Mouse (Mus musculus) bone marrow macrophage, adult 2 months (primary cell): Measurements from ENCODE around the gene Hivep3. TPM values are rescaled to one million over a fixed set of nuclear protein-coding genes. Genes with fewer than 3 reads are reported as not detected.
A peak's percentile ranks its signal among the peaks of the same experiment; 100 is the strongest.

Experiments used
- H3K27ac ChIP-seq: 2 replicates; pipeline ENCODE4 v1.5.1; 2012; ENCODE audit warnings: low read depth, low read length; ENCODE audit not compliant: insufficient read depth
- H3K4me1 ChIP-seq: 2 replicates; pipeline ENCODE4 v1.6.1; 2012; ENCODE audit warnings: low read length; ENCODE audit not compliant: control insufficient read depth, insufficient read depth
- H3K4me3 ChIP-seq: 2 replicates; pipeline ENCODE4 v1.5.1; 2012; ENCODE audit warnings: mild to moderate bottlenecking, low read length, moderate library complexity; ENCODE audit not compliant: insufficient read depth
- CTCF ChIP-seq: IDR thresholded peaks from 2 replicates; pipeline ENCODE4 v1.5.1; 2012; ENCODE audit warnings: low read depth, mild to moderate bottlenecking, low read length, moderate library complexity
- POLR2A ChIP-seq: IDR thresholded peaks from 2 replicates; pipeline ENCODE4 v1.6.1; 2012; ENCODE audit warnings: mild to moderate bottlenecking, low read depth, low read length, borderline replicate concordance
- polyA plus RNA-seq: library from polyadenylated mRNA; stranded (reverse); fragments of >200 nt; gene quantifications from 2 replicates; pipeline ENCODE4 v1.2.4, GENCODE M21; 2012; ENCODE audit not compliant: missing spikeins, insufficient read depth, insufficient read length

Gene Hivep3
- polyA plus RNA-seq, 1 experiment = 19.8 TPM

DNA sequence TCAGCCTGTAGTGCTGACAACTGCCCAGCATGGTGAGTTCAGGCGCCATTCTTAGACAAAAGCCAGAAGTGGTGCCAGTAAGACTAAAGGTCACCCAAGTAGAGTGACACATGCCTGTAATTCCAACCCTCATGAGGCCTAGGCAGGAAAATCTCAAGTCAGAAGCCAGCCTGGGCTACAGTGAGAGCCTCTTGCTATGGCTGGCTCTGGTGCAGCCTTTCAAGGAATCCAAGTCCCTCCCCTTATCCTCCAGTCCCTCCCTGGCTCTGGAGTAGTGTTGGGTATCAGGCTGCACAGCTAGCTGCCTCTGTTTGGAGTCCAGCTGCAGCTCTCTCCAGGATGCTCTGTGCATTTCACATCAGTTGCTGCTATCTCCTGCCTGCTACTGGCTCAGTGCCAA is 408.2 kb downstream of the Hivep3 start:
- TF ChIP-seq CTCF (no peak), POLR2A (no peak)
- Histone ChIP-seq H3K4me1 (no peaks in the 10 kb centered on the region), H3K27ac (no peak overlapping the region), H3K4me3 (no peak overlapping the region)

DNA sequence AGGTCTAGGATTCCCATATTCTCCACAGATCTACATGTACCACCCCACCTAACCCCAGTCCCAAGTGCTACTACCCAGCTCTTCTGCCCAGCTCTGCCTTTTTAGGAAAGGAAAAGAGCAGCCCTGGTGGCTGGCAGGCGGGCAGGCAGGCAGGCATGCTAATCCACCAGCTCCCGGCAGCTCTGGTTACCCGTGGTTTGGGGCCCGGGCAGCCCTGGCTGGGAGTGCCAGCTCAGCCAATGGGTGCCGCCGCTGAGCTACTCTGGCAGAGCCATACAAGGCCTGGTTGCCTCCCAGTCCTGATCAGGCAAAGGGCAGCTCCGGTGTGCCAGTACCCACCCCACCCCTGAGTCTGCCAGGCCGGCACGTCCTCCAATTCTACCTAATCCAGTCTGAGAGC is 409.3 kb downstream of the Hivep3 start:
- Histone ChIP-seq H3K27ac (no peak overlapping the region), H3K4me1 (no peaks in the 10 kb centered on the region), H3K4me3 (no peak overlapping the region)
- TF ChIP-seq CTCF (no peak), POLR2A (no peak)

DNA sequence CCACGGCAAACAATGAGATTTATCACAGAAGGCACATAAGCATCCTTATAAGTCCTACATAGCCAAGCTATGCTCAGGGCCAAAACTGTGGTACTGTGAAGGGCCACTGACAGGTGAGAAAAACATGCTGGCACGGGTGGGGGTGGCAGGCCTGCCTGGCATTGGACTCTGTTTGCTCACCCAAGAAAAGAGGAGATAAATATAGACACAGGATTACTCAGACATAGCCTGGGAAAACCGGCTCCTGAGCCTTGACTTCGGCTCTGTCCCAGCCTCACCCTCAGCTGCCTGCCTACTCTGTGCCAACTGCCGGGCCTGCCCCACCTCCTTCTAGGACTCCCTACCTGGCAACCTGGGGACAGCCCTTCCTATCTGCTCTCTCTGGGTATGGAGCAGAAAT is 410.8 kb downstream of the Hivep3 start:
- TF ChIP-seq POLR2A (no peak), CTCF (no peak)

DNA sequence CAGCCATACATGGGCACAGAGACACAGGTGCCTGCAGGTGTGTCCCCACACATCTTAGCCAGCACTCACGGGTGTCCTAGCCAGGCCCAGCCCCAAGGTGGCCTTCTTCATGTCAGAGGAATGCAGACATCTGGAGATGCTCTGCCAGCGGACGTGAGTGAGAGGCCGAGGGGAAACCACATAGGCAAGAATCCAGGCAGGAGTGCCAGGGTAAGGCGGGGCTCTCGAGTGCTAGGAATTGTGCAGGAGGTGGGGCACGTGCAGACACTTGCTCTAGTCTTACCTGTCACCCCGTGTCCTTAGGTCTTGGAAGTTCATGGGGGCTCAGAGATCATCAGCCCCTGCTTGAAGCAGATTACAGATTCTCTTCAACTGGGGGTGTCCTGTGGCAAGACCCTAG is 412.3 kb downstream of the Hivep3 start:
- TF ChIP-seq POLR2A (no peak), CTCF (no peak)
- no peak overlapping the region for H3K4me3 ChIP-seq
- no peaks in the 10 kb centered on the region for H3K4me1 ChIP-seq
- no peak overlapping the region for H3K27ac ChIP-seq

More for the DNA sequence above, 410.8 kb downstream of the Hivep3 start:
- no peak overlapping the region for H3K27ac ChIP-seq
- no peaks in the 10 kb centered on the region for H3K4me1 ChIP-seq
- H3K4me3 ChIP-seq = no peak overlapping the region

DNA sequence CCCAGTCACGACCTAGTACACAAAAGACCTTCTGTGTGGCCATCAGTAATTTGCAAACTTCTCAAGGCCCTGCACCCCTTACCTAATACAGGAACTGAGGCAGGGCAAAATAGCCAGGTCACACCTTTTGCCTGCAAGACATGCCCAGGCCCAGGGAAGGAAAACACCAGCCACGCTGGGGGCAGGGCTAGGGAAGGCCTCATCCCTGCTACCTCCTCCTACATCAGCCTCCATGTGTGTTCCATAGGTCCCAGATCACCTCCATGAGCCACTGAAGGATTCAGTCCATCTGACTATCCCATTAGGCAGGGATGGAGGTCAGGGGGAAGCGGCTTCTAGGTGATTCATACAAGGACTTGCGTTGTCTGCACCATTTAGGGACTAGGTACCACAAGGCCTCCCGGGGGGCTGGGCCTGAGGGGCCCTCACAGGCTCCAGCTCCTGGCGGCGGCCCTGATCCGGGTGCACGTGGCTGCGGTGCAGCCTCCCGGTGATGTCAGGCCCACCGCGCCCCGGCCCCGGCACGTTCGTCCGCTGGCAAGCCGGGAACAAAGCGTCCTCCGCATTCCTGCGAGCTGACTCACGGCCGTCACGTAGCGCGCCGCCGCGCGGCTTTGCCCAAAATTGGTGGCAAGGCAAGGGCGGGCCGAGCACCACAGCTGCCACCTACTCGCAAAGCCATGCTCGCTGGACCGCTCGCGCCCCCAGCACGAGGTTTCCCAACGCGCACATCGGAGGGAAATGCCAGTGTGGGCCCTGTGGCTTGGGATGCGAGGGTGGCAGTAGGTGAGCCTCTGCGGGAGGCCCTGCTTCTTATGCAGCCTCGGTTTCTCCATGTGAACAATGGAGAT is 414.9 kb downstream of the Hivep3 start:
- TF ChIP-seq CTCF (no peak), POLR2A (no peak)
- no peaks in the 10 kb centered on the region for H3K4me1 ChIP-seq
- H3K27ac ChIP-seq = no peak overlapping the region
- H3K4me3 ChIP-seq = peak overlapping the region; percentile 24; the same call in 1 of the 2 replicates

DNA sequence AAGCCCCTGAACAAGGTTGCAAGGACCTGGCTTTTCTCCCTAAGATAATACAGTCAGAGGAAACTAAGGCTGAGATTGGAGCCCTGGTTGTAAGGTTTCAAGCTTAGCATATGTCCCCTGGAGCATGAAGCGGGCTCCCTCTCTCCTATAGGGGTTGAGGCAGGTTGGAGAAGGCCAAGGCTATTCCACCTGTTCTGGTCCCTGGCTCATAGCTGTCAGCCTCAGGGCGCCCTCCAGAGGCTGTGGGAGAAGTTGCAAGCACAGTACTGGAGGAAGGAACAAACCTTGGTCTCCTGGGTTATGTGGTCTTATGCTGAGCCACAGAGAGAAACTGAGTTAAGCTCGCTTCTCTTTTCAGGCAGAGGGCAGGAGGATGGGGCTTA is 415.5 kb downstream of the Hivep3 start:
- TF ChIP-seq POLR2A (no peak), CTCF (peak; percentile 36; the same call in 1 of the 2 replicates)
- no peak overlapping the region for H3K4me3 ChIP-seq
- H3K27ac ChIP-seq = no peak overlapping the region

DNA sequence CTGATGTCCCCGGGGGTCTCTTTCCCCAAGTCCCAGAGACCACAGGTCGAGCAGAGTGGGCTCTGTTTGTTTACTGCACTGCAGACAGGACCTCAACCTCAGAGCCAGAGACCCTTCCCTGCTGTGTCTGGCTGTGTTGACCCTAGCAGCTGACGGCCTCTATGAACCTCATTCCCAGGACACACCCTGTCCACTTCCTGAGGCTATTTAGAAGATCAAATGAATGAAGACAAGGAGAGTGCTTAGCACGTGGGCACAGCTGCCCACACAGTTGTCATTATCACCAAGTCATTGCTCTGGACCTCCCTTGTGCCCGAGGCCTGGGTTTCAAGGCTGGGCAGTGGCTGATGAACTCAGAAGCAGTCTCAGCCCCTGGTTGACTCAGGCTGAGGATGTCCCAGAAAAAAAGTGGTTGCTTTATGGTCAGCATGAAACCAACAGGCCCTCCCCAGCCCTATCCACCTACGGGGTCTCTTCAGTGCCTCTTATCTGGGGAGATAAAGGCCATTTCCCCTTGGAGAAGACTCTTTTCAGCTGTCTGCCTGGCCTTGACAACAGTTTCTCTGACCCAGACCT is 416.8 kb downstream of the Hivep3 start:
- Histone ChIP-seq H3K4me1 (no peaks in the 10 kb centered on the region), H3K4me3 (no peak overlapping the region), H3K27ac (no peak overlapping the region)
- TF ChIP-seq CTCF = no peak
- no peak for TF ChIP-seq POLR2A

More for the DNA sequence above, 415.5 kb downstream of the Hivep3 start:
- H3K4me1 ChIP-seq = no peaks in the 10 kb centered on the region

DNA sequence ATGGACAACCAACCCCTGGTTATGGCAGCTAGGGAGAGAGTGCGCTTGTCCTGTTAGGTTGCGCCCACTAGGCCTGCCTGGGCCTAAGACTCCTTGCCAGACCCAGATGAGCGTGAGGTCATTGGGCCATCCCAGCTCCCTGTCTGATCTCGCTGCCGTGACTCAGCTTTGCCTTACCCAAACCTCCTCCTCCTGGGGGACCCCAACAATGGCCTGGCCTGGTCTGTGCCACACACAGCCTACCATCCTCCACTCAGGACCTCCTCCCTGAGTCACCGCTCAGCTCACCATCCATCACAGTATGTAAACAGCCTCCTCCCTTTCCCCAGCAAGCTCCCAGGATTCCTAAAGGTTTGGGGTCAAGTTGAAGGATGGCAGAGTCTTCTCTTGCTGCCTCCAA is 418.3 kb downstream of the Hivep3 start:
- Histone ChIP-seq H3K27ac (no peak overlapping the region), H3K4me1 (no peaks in the 10 kb centered on the region), H3K4me3 (no peak overlapping the region)
- TF ChIP-seq CTCF = no peak
- TF ChIP-seq POLR2A = no peak

DNA sequence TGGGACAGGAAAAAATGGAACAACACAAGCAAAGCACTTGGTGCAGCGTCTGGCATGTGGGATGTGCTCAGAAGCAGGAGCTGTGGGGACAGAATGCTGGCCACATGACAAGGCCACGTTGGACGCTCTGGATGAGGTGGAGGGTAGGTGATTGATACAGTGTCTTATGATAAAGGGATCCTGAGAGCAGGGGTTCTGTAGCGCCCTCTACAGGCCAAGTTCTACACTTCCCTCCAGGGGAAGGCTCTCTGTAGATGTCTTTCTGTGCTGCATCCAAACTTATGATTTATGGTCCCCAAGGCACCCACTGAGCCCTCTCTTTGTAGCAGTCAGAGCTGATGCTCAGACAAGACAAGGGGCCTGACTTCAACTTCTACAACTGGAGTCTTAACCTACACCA is 419.1 kb downstream of the Hivep3 start:
- Histone ChIP-seq H3K4me3 (no peak overlapping the region), H3K4me1 (no peaks in the 10 kb centered on the region), H3K27ac (no peak overlapping the region)
- TF ChIP-seq POLR2A (no peak), CTCF (0 out of 2 replicates have a peak, but pooled peaks have one; percentile 9)

DNA sequence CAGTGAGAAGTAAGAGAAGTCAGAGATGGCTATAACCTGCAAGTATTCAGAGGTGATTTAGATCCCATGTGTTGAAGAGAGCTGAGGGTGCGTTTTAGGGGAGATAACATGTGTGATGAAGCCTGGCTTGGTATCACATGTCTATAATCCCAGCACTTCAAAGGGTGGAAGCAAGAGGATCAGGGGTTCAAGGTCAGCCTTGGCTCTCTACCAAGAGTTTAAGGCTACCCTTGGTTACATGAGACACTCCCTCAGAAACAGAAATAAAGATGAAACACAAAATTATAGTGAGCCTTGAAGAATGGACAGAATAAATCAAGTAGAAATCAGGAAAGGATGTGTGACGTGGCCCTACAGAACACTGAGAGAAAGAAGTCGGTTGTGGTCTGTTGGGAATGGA is 420.2 kb downstream of the Hivep3 start:
- TF ChIP-seq POLR2A (no peak), CTCF (no peak)
- Histone ChIP-seq H3K4me3 (no peak overlapping the region), H3K27ac (no peak overlapping the region), H3K4me1 (no peaks in the 10 kb centered on the region)
